ENCODE assay signal across 8 mouse cellular contexts in genomic region chr12:114378696-114379350, GRCm38 (mm10).
DNase-seq lines count a peak whose midpoint lies in the region; ATAC-seq lines count a peak whose summit lies in the region.
"Not testable (repeated sequence)": the region's sequence is repeated elsewhere in the genome, so short reads cannot be mapped to it uniquely, and the experiment has no call there.

No protein-coding gene starts in this region.

- H3K4me1 ChIP-seq in hindbrain, embryonic 12.5 days; neural tube, embryonic 12.5 days; stomach, embryonic 15.5 days: not testable (repeated sequence)

- peak; percentile 86 for ATAC-seq in CD4-positive, CD25-positive, alpha-beta regulatory T cell, adult 4 months
- not testable (repeated sequence) for ATAC-seq in hindbrain, embryonic 12.5 days (ENCODE audit: low FRiP score); neural tube, embryonic 12.5 days (ENCODE audit: low FRiP score, low read depth); stomach, embryonic 15.5 days (ENCODE audit: insufficient read depth, low FRiP score, low read depth)

- H3K36me3 ChIP-seq in hindbrain, embryonic 12.5 days; neural tube, embryonic 12.5 days; stomach, embryonic 15.5 days: not testable (repeated sequence)

- 0 out of 2 replicates have a peak overlapping the region, but pooled peaks have one; percentile 8 for H3K4me2 ChIP-seq in hindbrain, embryonic 12.5 days (replicated peaks)
- peak overlapping the region; percentile 24 for H3K4me2 ChIP-seq in neural tube, embryonic 12.5 days (replicated peaks)
- peak overlapping the region; percentile 42 for H3K4me2 ChIP-seq in stomach, embryonic 15.5 days

- not testable (repeated sequence) for H3K27me3 ChIP-seq in hindbrain, embryonic 12.5 days; neural tube, embryonic 12.5 days (replicated peaks); stomach, embryonic 15.5 days (replicated peaks)

- not testable (repeated sequence) for H3K4me3 ChIP-seq in hindbrain, embryonic 12.5 days; neural tube, embryonic 12.5 days
- H3K4me3 ChIP-seq in stomach, embryonic 15.5 days (replicated peaks): peak overlapping the region; percentile 31

- peak; percentile 3 for DNase-seq in cerebellum, adult 9-11 months
- DNase-seq in heart, adult 18-20 months: peak; percentile 40 to 47
- peak; percentile 9 to 59 for DNase-seq in kidney, postnatal 25 days
- peak; percentile 22 to 37 for DNase-seq in lung, adult 18-20 months

- not testable (repeated sequence) for H3K9ac ChIP-seq in hindbrain, embryonic 12.5 days; neural tube, embryonic 12.5 days; stomach, embryonic 15.5 days

- 36% methylated on average over 39 of the region's 43 CpGs for WGBS in hindbrain, embryonic 12.5 days
- 33% methylated on average over 37 of the region's 43 CpGs for WGBS in neural tube, embryonic 12.5 days
- WGBS in stomach, embryonic 15.5 days: 27% methylated on average over 37 of the region's 43 CpGs

- peaks cover 39% of the 10 kb centered on the region; the same call in 1 of the 2 replicates for H3K9me3 ChIP-seq in hindbrain, embryonic 12.5 days (replicated peaks)
- H3K9me3 ChIP-seq in neural tube, embryonic 12.5 days: peaks cover 23% of the 10 kb centered on the region
- not testable (repeated sequence) for H3K9me3 ChIP-seq in stomach, embryonic 15.5 days

- not testable (repeated sequence) for H3K27ac ChIP-seq in hindbrain, embryonic 12.5 days; neural tube, embryonic 12.5 days; stomach, embryonic 15.5 days
